Mouse (Mus musculus) C2C12 (cell line): Measurements from ENCODE around the gene Sox6. TPM values are rescaled to one million over a fixed set of nuclear protein-coding genes. Genes with fewer than 3 reads are reported as not detected.

ENCODE experiments used
- H3K27me3 ChIP-seq: one replicate; pipeline ENCODE4 v1.6.1; 2011; ENCODE audit not compliant: control insufficient read depth, insufficient read depth, insufficient read length
- H3K36me3 ChIP-seq: one replicate; pipeline ENCODE4 v1.6.1; 2011; ENCODE audit not compliant: control insufficient read depth, insufficient read depth
- H3K4me3 ChIP-seq: one replicate; pipeline ENCODE4 v1.5.1; 2011; ENCODE audit warnings: mild to moderate bottlenecking, control low read depth; ENCODE audit not compliant: poor library complexity, insufficient read depth, severe bottlenecking
- H3K79me2 ChIP-seq: one replicate; pipeline ENCODE4 v1.6.1; 2011; ENCODE audit not compliant: control insufficient read depth, insufficient read depth
- H3K79me3 ChIP-seq: one replicate; pipeline ENCODE4 v1.6.1; 2011; ENCODE audit warnings: low read depth, control low read depth
- H3ac ChIP-seq: one replicate; pipeline ENCODE3; 2011; ENCODE audit warnings: low read depth; ENCODE audit not compliant: control insufficient read depth, insufficient read length
- CEBPB ChIP-seq: IDR thresholded peaks from one replicate; pipeline ENCODE4 v1.6.1; 2011; ENCODE audit warnings: low read depth, mild to moderate bottlenecking, control low read depth, moderate library complexity
- CTCF ChIP-seq: IDR thresholded peaks from one replicate; pipeline ENCODE4 v1.5.1; 2011; ENCODE audit not compliant: control insufficient read depth, insufficient read depth, insufficient read length
- FOSL1 ChIP-seq: IDR thresholded peaks from one replicate; pipeline ENCODE4 v1.8.0; 2011; ENCODE audit warnings: mild to moderate bottlenecking, low read length; ENCODE audit not compliant: poor library complexity, insufficient read depth, severe bottlenecking
- MAX ChIP-seq: IDR thresholded peaks from one replicate; pipeline ENCODE4 v1.6.1; 2011; ENCODE audit warnings: mild to moderate bottlenecking, control low read depth
- MYOD1 ChIP-seq: IDR thresholded peaks from one replicate; pipeline ENCODE4 v1.6.1; 2011; ENCODE audit warnings: low read depth; ENCODE audit not compliant: control insufficient read depth, insufficient read length
- MYOG ChIP-seq: IDR thresholded peaks from one replicate; pipeline ENCODE4 v1.6.1; 2011; ENCODE audit not compliant: control insufficient read depth, insufficient read length; ENCODE audit errors: extremely low read depth
- USF1 ChIP-seq: IDR thresholded peaks from one replicate; pipeline ENCODE4 v1.6.1; 2011; ENCODE audit warnings: low read depth, mild to moderate bottlenecking, control low read depth, moderate library complexity
- polyA plus RNA-seq: library from polyadenylated mRNA; unstranded; fragments of >200 nt; fragmentation: generic; extraction: Trizol; gene quantifications from one replicate; pipeline ENCODE4 v1.2.1, GENCODE M21; 2012; ENCODE audit warnings: missing spikeins

The Sox6 gene
- polyA plus RNA-seq, 1 experiment: 0.08 TPM

GRCm38 (mm10) chr7:115500825-115501224 is 537.8 kb downstream of the Sox6 start:
- H3K79me3 ChIP-seq: no peaks in the 10 kb centered on the region
- no peaks in the 10 kb centered on the region for H3K36me3 ChIP-seq
- H3K27me3 ChIP-seq: no peaks in the 10 kb centered on the region
- no peaks in the 10 kb centered on the region for H3K79me2 ChIP-seq
- no peak overlapping the region for H3ac ChIP-seq
- TF ChIP-seq MYOD1: no peak
- TF ChIP-seq CTCF: no peak
- no peak for TF ChIP-seq CEBPB
- TF ChIP-seq MYOG: no peak
- TF ChIP-seq FOSL1: no peak
- TF ChIP-seq USF1: no peak
- no peak for TF ChIP-seq MAX
- no peak overlapping the region for H3K4me3 ChIP-seq

GRCm38 (mm10) chr7:115500170-115500569 is 538.4 kb downstream of the Sox6 start:
- Histone ChIP-seq H3K79me3 (no peaks in the 10 kb centered on the region), H3ac (no peak overlapping the region), H3K79me2 (no peaks in the 10 kb centered on the region), H3K27me3 (no peaks in the 10 kb centered on the region), H3K4me3 (no peak overlapping the region), H3K36me3 (no peaks in the 10 kb centered on the region)
- TF ChIP-seq MYOG (no peak), CTCF (no peak), USF1 (no peak), FOSL1 (no peak)

DNA sequence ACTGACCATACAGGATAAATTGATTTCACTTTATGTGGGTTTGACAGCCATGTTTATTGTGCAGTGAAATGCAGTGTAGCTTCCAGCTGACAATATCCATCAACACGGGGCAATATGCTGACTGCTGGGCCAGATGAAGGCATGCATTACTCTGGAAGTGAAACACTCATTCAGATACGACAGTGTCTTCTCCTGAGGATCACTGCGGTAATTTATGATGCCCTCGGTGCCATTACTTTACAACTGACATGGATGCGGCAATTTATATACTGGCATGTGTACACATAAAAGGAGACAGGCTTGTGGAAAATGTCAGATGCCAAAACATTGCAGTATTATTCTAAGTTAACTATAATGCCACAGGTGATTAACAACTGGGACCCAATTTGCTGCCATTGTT is 546.9 kb downstream of the Sox6 start:
- Histone ChIP-seq H3K79me2 (no peaks in the 10 kb centered on the region), H3K36me3 (no peaks in the 10 kb centered on the region), H3K27me3 (no peaks in the 10 kb centered on the region), H3K4me3 (no peak overlapping the region), H3K79me3 (no peaks in the 10 kb centered on the region), H3ac (no peak overlapping the region)
- TF ChIP-seq USF1 (no peak), CEBPB (no peak), MYOD1 (no peak), CTCF (no peak), MYOG (no peak), FOSL1 (no peak), MAX (no peak)

DNA sequence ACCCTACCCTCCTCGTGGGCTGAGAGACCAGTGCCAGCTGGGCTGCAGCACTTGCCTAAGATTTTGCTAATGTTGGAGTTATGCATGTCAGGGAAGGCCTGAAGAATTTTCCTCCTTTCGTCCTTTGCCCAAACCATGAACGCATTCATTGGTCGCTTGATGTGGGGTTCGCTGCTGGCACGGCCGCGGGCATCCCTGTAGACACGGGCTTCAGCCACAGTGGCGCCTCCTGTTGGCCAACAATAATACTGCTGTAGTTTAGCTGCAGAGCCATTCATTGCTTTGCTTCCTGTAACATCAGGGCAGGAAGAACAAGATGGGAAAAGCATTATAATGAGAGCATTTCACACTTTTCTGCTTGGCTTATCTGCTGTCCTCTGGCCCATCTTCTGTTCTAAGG is 549.0 kb downstream of the Sox6 start:
- no peak overlapping the region for H3K4me3 ChIP-seq
- H3K36me3 ChIP-seq: no peaks in the 10 kb centered on the region
- H3K27me3 ChIP-seq: no peaks in the 10 kb centered on the region
- no peaks in the 10 kb centered on the region for H3K79me3 ChIP-seq
- H3K79me2 ChIP-seq: no peaks in the 10 kb centered on the region
- no peak overlapping the region for H3ac ChIP-seq
- TF ChIP-seq MYOG (no peak), CTCF (no peak), MAX (no peak), USF1 (no peak), MYOD1 (no peak), CEBPB (no peak), FOSL1 (no peak)

- no peaks in the 10 kb centered on the region for H3K27me3 ChIP-seq
Measured at GRCm38 (mm10) chr7:115486431-115486830, 552.2 kb downstream of the Sox6 start.

More at GRCm38 (mm10) chr7:115486431-115486830, 552.2 kb downstream of the Sox6 start:
- H3K79me3 ChIP-seq: no peaks in the 10 kb centered on the region
- H3ac ChIP-seq: no peak overlapping the region
- no peak overlapping the region for H3K4me3 ChIP-seq
- no peak for TF ChIP-seq MYOD1
- TF ChIP-seq MAX: no peak
- no peak for TF ChIP-seq FOSL1
- TF ChIP-seq MYOG: no peak
- TF ChIP-seq CTCF: no peak
- no peak for TF ChIP-seq CEBPB
- no peak for TF ChIP-seq USF1
- H3K36me3 ChIP-seq: no peaks in the 10 kb centered on the region
- H3K79me2 ChIP-seq: no peaks in the 10 kb centered on the region
